Mouse (Mus musculus): ENCODE measurements around the gene Gclm.

Gclm gene

DNA sequence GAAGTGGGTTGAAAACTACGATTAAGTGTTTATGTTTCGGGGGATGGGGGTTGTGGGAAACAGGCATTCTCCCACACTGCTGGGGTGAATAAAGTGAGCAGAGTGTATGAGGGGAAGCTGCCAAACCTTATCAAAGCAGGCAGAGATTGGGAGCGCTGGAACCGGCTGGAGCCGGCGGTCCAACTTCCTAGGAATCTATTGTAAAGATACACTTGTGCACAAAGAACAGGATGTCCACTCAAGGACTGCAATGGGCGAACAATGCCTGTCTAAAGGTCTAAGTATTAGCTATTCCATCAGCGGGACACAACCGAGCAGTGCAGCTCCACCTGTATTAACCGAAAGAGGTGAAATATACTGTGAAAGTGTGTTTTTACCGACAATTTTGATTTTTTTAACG, 46.5 kb downstream of the Gclm start:
- no peak for DNase-seq (ENCODE audit: extremely low read depth, low read depth, low spot score)

- DNase-seq (ENCODE audit: extremely low read depth, low read depth, low spot score), result no peak
These were observed 47.2 kb downstream of the Gclm start for GRCm38 (mm10) chr3:122292300-122293222.

DNA sequence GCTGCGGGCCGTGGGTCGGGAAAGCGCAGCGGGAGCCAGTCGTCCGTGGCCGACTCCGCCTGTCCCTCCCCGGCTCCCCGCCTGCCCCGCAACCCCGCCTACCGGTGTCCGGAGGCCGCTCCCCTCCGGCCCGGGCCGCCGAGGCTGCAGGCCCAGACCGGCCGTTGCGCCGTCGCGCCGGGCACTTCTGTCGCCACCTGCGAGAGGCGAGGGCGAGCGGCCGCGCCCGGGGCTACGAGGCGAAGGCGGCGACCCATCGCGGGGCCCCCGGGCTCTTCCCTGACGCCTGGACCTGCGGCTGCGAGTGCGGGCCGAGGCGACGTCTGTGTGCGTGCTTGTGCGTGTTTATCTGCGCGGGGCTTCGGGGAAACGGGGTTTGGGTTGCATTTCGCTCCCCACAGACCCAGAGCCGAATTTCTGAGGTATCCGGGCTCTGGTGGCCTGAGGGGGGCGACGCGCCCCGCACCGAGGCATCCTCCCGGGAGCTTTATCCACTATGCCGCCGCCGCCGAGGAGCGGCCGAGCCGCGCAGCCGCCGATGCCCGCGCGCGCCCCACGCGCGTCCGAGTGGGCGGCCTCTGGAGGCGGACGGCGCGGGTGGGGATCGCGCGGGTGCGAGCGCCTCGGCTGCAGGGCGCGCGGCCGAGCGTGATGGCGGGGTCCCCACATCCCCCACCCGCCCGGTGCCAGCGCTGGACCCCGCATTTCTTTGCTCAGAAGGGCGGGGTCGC, 48.0 kb downstream of the Gclm start:
- DNase-seq (ENCODE audit: extremely low read depth, low read depth, low spot score), result no peak

- DNase-seq (ENCODE audit: extremely low read depth, low read depth, low spot score), result no peak
These were observed 48.8 kb downstream of the Gclm start, which contains the start of gene Bcar3 for GRCm38 (mm10) chr3:122293954-122294850. Gene Bcar3 (plus strand): TSS chr3:122294136.

DNA sequence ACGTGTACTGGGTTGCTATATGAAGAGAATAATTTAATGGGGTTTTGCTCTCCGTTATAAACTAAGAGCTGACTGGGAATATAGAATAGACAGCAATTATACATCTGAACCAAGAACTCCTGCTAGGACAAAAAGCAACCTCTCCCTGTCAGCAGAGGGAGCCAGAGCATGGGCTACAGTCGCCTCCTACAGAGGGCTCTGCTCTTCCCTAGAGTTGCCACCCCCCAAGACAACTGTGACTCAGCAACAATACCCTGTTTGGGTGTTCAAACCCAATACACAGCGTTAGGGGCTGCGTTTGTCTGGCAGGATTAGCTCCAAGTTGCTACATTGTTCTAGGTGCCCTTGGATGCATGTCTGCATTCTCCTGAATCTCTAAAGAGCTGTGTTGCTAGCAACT, 50.2 kb downstream of the Gclm start:
- no peak for DNase-seq (ENCODE audit: extremely low read depth, low read depth, low spot score)

GRCm38 (mm10) chr3:122296979-122297378, 51.6 kb downstream of the Gclm start:
- DNase-seq (ENCODE audit: extremely low read depth, low read depth, low spot score), result no peak

DNA sequence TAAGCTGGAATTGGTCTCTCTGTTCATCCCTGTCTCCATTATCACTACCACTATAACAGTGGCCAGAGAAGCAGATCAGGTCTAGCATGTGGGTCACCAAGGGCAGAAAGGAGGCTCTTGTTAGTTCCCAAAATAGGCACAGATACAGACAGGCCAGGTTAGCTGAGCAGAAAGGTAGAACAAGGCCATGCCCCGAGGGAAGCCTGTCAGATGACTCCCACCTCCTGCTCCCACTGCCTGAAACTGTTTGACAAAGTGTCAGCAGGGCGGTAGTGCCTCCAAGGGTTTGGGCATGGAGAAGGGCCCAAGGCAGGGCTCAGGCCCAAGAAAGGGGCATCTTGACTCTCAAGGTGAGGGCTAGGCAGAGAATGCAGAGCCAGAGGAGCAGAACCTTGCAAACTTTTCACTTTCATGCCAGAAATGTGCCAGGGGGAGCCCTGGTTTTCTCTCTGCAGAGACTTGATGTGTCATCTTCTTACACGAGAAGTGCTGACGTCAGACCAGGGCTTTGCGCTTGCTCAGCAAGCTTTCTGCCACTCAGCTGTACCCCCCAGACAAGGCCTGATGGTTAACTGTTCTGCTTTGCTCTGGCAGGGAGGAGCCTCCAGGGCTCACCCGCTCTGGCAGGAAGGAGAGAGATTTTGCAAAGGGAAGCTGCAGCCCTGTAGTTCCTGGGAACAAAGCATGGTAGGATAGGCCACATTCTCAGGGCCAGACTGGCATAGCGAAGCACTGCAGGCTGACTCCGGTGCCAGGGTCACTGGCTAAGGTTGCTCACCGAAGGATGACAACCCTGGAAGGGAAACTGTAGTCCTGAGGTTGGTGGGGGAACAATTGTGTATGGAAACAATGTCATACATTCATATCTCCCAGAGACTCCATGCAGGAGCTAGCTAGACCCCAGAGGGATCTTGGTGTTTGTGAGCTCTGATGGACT, 55.9 kb downstream of the Gclm start:
- DNase-seq (ENCODE audit: extremely low read depth, low read depth, low spot score), result no peak

GRCm38 (mm10) chr3:122304560-122304959, 59.2 kb downstream of the Gclm start:
- no peak for DNase-seq (ENCODE audit: extremely low read depth, low read depth, low spot score)

- no peak for DNase-seq (ENCODE audit: extremely low read depth, low read depth, low spot score)
These were observed 62.7 kb downstream of the Gclm start for GRCm38 (mm10) chr3:122307894-122308671.

- DNase-seq (ENCODE audit: extremely low read depth, low read depth, low spot score), result no peak
These were observed 63.6 kb downstream of the Gclm start for GRCm38 (mm10) chr3:122308981-122309380.

- no peak for DNase-seq (ENCODE audit: extremely low read depth, low read depth, low spot score)
These were observed 66.7 kb downstream of the Gclm start for GRCm38 (mm10) chr3:122312078-122312477.

DNA sequence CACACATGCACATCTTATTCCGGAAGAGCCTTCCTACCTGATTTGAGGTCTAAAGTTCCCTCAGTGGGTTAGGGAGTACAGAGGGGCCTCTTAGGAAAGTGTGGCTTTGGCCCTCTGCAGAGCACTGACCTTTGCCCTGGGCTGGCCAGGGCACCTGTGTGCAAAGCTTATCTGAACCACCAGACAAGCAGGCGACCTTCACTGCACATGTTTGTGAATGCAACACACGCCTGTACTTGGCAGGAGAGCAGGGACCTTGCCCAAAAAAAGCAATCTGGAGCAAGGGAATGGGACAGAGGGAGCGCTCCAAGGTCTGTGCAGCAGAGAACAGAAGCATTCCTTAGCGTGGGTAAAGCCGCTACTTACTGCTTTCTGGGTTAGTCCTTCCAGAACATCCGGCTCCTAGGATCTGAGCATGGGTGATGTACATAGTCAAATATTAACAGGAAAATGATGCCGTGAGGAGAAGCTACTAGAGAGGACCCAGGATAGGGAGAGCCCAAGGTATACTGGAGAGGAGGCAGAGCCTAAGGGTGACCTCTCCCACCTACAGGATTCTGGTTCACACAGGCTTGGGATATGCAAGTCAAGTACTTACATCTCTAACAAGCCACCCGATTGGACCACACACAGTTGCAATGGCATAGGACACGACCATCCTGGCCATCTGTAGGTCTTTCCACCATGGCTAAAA, 67.7 kb downstream of the Gclm start:
- DNase-seq (ENCODE audit: extremely low read depth, low read depth, low spot score), result no peak

- no peak for DNase-seq (ENCODE audit: extremely low read depth, low read depth, low spot score)
These were observed 68.6 kb downstream of the Gclm start for GRCm38 (mm10) chr3:122313936-122314335.

GRCm38 (mm10) chr3:122316621-122317020, 71.3 kb downstream of the Gclm start:
- DNase-seq (ENCODE audit: extremely low read depth, low read depth, low spot score), result no peak

DNA sequence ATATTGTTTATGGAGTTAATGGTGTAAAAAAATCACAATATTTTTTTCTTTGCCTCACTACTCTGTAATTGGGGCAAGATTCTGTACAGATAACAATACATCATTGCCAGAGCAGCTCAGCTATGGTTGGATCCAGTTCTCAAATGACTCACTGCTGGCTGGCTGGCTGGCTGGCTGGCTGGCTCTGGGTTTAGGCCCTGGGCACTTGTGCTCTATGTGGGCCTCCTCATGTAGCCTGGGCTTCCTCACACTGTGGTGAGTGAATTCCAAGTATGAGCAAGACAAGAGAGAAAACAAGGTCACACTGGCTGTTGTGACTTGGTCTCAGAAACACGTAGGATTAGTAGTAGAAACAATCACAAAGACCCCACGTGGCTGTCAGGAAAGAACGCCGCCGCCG, 72.0 kb downstream of the Gclm start:
- no peak for DNase-seq (ENCODE audit: extremely low read depth, low read depth, low spot score)
